Mouse (Mus musculus) neural tube, embryonic 12.5 days (tissue): ENCODE measurements around the gene Pde6h. TPM values are rescaled to one million over a fixed set of nuclear protein-coding genes. Genes with fewer than 3 reads are reported as not detected.

Experiments used
- ATAC-seq: fragments of 200-750 bp; cut with Nextera tagmentation; 2 replicates; pipeline ENCODE4 v1.8.0; 2017; ENCODE audit warnings: low read depth, mild to moderate bottlenecking, moderate TSS enrichment, moderate library complexity; ENCODE audit not compliant: low FRiP score
- H3K27ac ChIP-seq: fragments of 300-500 bp; sonication (generic); 2 replicates; pipeline ENCODE4 v1.5.1; 2016
- H3K27me3 ChIP-seq: fragments of 300-500 bp; sonication (generic); replicated peaks from 2 replicates; pipeline ENCODE4 v1.6.1; 2016; ENCODE audit warnings: mild to moderate bottlenecking
- H3K36me3 ChIP-seq: fragments of 300-500 bp; sonication (generic); 2 replicates; pipeline ENCODE4 v1.6.1; 2016; ENCODE audit warnings: mild to moderate bottlenecking
- H3K4me1 ChIP-seq: fragments of 300-500 bp; sonication (generic); 2 replicates; pipeline ENCODE4 v1.6.1; 2016
- H3K4me2 ChIP-seq: fragments of 300-500 bp; sonication (generic); replicated peaks from 2 replicates; pipeline ENCODE4 v1.6.1; 2016; ENCODE audit warnings: mild to moderate bottlenecking
- H3K4me3 ChIP-seq: fragments of 300-500 bp; sonication (generic); 2 replicates; pipeline ENCODE4 v1.5.1; 2016
- H3K9ac ChIP-seq: fragments of 300-500 bp; sonication (generic); 2 replicates; pipeline ENCODE4 v1.6.1; 2016; ENCODE audit warnings: mild to moderate bottlenecking
- H3K9me3 ChIP-seq: fragments of 300-500 bp; sonication (generic); 2 replicates; pipeline ENCODE4 v1.6.1; 2016; ENCODE audit warnings: mild to moderate bottlenecking
- WGBS: fragments of 180-500 bp; shearing (Covaris S2); methylation state at CpG from one replicate; pipeline ENCODE4 v1.1.7; 2016; 5-methylcytosine and 5-hydroxymethylcytosine counted together
- polyA plus RNA-seq: library from polyadenylated mRNA; unstranded; fragments of >200 nt; fragmentation: Nextera tagmentation; extraction: Ambion mirVana; gene quantifications from 2 replicates; pipeline ENCODE4 v1.2.1, GENCODE M21; 2016

The Pde6h gene
- polyA plus RNA-seq, 1 experiment from 2014 or later, result not detected

DNA sequence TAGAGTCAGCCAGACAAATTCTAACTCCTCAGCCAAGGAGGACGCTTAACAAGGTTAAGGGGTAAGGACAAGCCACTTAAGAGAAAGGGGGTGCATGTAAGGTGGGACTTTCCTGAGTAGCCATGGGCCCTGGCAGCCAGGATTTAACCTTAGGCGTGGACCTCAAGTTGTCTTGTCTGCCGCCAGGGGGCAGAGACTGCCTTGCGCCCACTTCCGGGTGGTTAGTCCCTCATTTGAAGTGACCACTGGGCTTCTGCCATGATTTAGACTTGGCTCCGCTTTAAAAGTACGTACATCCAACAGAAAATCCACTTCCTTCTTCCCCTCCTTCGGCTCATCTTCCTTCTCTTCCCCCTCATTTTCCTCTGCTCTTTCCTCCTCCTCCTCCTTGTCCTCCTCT, 71.9 kb downstream of the Pde6h start:
- Histone ChIP-seq H3K4me1 (no peaks in the 10 kb centered on the region), H3K9me3 (no peaks in the 10 kb centered on the region), H3K9ac (no peak overlapping the region), H3K36me3 (no peaks in the 10 kb centered on the region), H3K27me3 (no peaks in the 10 kb centered on the region), H3K4me2 (no peak overlapping the region), H3K4me3 (no peak overlapping the region), H3K27ac (no peak overlapping the region)
- 75% methylated on average over 8 of the region's 8 CpGs for WGBS
- no peak for ATAC-seq

DNA sequence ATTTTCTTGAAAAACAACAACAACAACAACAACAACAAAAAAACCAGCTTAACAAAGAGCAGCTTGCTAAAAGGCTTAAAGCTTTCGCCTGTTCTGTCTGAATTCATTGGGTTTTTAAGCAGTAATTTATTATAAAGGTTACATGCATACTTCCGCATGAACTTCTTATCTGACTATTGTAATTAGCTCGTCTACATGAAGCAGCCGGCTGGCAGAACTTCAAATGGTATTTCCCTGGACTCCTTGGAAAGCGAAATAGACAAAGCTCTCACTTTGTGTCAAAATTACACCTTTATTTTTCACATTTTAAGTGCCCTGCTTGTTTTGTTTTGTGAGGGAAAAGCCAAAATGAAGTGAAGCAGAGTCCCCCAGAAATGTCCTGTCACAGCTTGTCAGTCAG, 72.7 kb downstream of the Pde6h start:
- no peaks in the 10 kb centered on the region for H3K9me3 ChIP-seq
- no peak overlapping the region for H3K9ac ChIP-seq
- H3K36me3 ChIP-seq, result no peaks in the 10 kb centered on the region
- WGBS, result 90% methylated on average over 5 of the region's 5 CpGs
- no peaks in the 10 kb centered on the region for H3K27me3 ChIP-seq
- no peak for ATAC-seq
- no peak overlapping the region for H3K4me3 ChIP-seq
- H3K4me1 ChIP-seq, result no peaks in the 10 kb centered on the region
- no peak overlapping the region for H3K4me2 ChIP-seq
- H3K27ac ChIP-seq, result no peak overlapping the region

DNA sequence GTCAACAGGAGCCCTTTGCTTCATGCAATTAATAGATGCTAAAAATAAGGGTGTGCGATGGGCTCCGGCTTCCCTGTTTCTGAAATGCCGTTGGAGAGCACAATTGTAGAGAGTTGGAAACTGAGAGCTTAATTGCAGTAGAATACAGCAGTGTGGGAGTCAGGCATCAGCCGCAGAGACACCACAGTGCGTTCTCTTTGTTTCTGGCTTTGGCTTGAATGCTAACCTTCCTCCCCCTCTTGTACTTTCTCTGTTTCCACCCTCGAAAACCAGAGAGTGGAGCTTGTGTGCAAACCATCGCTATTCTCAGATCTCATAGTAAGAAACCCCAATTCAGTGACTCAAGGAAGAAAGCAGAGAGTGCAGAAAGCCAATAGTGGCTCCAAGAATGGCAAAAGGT, 74.5 kb downstream of the Pde6h start:
- H3K9me3 ChIP-seq, result no peaks in the 10 kb centered on the region
- H3K36me3 ChIP-seq, result no peaks in the 10 kb centered on the region
- ATAC-seq, result no peak
- 85% methylated on average over 7 of the region's 7 CpGs for WGBS
- H3K27ac ChIP-seq, result no peak overlapping the region
- H3K27me3 ChIP-seq, result no peaks in the 10 kb centered on the region
- no peak overlapping the region for H3K9ac ChIP-seq
- no peak overlapping the region for H3K4me2 ChIP-seq
- H3K4me3 ChIP-seq, result no peak overlapping the region
- no peaks in the 10 kb centered on the region for H3K4me1 ChIP-seq

DNA sequence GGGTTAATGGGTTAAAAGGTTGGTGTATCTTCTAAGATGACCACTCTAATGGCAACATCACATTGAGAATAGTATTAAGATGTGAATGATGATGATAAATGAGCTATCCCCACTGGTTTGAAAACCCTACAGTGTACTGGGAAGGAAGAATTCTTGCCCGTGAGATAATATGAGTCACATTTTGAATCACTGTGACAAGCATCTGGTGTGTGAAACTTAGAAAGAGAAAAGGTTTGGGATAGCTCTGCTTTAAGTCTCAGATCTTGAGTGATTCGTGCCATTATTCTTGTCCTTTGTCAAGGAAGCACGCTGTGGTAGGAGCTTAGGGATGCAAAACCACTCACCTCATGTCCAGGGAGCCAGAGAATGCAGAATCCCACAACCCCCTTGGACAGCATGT, 75.4 kb downstream of the Pde6h start:
- Histone ChIP-seq H3K9me3 (no peaks in the 10 kb centered on the region), H3K4me3 (no peak overlapping the region), H3K27me3 (no peaks in the 10 kb centered on the region), H3K4me1 (no peaks in the 10 kb centered on the region), H3K36me3 (no peaks in the 10 kb centered on the region), H3K27ac (no peak overlapping the region), H3K9ac (no peak overlapping the region), H3K4me2 (no peak overlapping the region)
- whole genome bisulfite sequencing, result 85% methylated on average over 3 of the region's 3 CpGs
- no peak for ATAC-seq

DNA sequence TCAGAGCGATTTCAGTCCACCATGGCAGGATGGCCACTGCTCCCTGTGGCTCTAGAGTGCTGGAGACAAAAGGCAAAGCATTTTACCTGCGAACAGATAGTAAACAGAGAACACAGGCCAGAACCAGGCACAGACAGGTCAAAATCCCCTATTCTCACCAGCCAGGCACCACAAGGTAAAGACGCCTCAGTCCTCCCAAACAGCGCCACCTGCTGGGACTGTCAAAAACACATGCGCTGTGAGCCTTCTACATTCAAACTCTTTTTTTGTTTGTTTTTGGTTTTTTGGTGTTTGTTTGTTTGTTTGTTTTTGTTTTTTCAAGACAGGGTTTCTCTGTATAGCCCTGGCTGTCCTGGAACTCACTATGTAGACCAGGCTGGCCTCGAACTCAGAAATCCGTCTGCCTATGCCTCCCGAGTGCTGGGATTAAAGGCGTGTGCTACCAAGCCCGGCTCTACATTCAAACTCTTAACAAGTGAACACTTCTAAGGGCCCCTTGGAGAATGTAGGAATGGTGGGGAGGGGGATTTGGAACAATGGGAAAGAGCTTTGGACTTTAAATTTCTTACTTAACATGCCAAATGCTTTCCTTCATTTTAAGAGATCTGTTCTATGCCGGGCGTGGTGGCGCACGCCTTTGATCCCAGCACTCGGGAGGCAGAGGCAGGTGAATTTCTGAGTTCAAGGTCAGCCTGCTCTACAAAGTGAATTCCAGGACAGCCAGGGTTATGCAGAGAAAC, 76.2 kb downstream of the Pde6h start:
- no peaks in the 10 kb centered on the region for H3K4me1 ChIP-seq
- ATAC-seq, result no peak
- H3K36me3 ChIP-seq, result no peaks in the 10 kb centered on the region
- H3K9ac ChIP-seq, result no peak overlapping the region
- no peaks in the 10 kb centered on the region for H3K9me3 ChIP-seq
- 89% methylated on average over 15 of the region's 15 CpGs for WGBS
- H3K27ac ChIP-seq, result no peak overlapping the region
- H3K4me2 ChIP-seq, result no peak overlapping the region
- no peak overlapping the region for H3K4me3 ChIP-seq
- H3K27me3 ChIP-seq, result no peaks in the 10 kb centered on the region

DNA sequence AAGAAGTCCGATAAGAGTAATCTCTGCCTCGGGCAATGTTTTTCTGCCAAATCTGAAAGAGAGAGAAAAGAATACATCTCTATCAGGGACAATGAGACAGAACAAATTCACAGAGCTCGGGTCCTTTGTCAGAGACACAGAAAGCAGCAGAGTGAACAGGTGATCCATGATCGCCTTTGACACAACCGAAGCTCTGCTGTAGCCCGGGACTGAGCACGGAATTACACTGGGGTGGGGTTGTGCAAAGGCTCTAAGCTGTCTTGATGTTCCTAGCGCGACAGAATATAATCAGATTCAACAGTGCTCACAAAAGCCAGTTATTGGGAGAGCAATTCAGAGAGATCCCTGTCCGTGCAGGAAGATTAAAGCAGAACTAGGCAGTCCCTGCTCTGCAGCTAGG, 77.1 kb downstream of the Pde6h start:
- H3K9me3 ChIP-seq, result no peaks in the 10 kb centered on the region
- H3K36me3 ChIP-seq, result no peaks in the 10 kb centered on the region
- no peaks in the 10 kb centered on the region for H3K4me1 ChIP-seq
- no peak overlapping the region for H3K9ac ChIP-seq
- H3K27ac ChIP-seq, result no peak overlapping the region
- no peak overlapping the region for H3K4me3 ChIP-seq
- ATAC-seq, result no peak
- H3K27me3 ChIP-seq, result no peaks in the 10 kb centered on the region
- WGBS, result 86% methylated on average over 10 of the region's 10 CpGs
- no peak overlapping the region for H3K4me2 ChIP-seq

DNA sequence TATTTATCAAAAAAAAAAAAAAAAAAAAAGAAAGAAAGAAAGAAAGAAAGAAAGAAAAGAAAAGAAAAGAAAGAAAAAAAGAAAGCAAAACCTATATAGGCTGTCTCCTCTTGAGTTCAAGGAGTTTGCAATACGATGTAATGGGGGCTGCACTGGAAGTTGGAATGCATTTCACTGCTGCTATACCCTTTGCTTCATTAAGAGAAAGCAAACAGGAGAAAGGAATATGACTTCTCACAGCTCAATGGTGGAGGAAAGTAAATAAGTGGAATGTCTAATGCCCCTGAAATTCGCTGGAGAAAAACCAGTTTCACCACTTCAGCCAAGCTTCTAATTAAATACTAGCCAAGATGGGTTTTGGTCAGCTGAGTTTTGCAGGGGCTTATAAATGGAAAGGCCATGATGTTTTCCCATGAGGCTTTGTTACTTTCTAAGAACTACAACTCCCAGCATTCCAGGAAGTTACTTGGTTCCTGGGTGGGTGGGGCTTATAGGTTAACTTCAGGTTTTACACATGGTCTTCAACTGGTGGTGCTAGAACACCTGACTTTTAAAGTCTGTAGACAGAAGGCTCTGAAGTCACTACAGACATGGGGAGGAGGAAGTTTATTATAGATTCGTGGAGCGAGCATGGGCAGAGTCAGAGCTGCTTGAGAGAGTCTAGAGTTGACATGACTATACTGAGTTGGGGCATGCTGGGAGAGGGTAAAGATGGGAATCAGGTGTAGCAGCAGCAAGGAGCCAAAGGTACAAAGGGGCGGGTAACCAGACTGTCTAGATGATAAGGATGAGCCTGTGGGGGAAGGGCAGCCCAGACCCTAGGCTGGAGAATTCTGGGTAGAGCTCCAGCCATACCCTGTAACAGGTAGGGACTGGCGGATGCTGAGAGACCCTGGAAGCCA, 77.9 kb downstream of the Pde6h start:
- no peak overlapping the region for H3K27ac ChIP-seq
- H3K4me2 ChIP-seq, result no peak overlapping the region
- H3K4me3 ChIP-seq, result no peak overlapping the region
- WGBS, result 81% methylated on average over 6 of the region's 6 CpGs
- H3K27me3 ChIP-seq, result no peaks in the 10 kb centered on the region
- no peak for ATAC-seq
- H3K9me3 ChIP-seq, result no peaks in the 10 kb centered on the region
- no peak overlapping the region for H3K9ac ChIP-seq
- H3K4me1 ChIP-seq, result no peaks in the 10 kb centered on the region
- no peaks in the 10 kb centered on the region for H3K36me3 ChIP-seq

DNA sequence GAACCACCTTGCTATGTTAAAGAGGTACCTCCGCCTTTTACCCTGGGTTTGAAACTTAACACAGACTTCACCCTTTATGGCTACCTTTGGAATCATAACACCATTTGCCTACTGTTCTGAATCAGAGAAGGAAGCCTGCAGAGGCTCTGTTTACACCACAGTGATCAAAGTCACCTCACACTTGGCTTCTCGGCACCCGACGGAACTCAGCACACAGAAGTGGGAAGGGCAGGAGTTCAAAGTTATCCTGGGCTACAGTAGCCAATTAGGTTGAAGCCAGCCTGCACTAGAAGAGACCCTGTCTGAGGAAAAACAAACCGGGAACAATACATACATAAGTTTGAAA, 78.5 kb downstream of the Pde6h start:
- WGBS, result 90% methylated on average over 5 of the region's 5 CpGs
- no peaks in the 10 kb centered on the region for H3K4me1 ChIP-seq
- H3K27ac ChIP-seq, result no peak overlapping the region

DNA sequence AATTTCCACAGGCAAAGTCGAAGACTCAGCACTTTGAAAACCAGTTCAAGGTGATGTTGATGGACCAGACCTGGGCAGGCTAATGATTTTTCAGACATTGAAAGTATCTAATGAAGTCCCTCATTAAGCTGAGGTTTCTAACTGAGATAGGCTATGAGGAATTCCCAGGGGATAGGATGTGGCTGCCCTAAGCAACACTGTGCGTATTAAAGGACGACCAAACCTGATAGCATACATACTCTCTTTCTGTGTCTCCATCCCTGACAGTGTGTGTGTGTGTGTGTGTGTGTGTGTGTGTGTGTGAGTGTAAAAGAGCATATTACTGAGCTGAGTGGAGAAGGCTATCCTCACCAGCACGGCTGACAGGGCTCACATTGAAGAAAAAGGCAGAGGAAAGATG, 80.7 kb downstream of the Pde6h start:
- Histone ChIP-seq H3K4me1 (no peaks in the 10 kb centered on the region), H3K36me3 (no peaks in the 10 kb centered on the region), H3K27ac (no peak overlapping the region), H3K27me3 (no peaks in the 10 kb centered on the region), H3K4me3 (no peak overlapping the region), H3K4me2 (no peak overlapping the region), H3K9ac (no peak overlapping the region), H3K9me3 (no peaks in the 10 kb centered on the region)
- no peak for ATAC-seq
- 88% methylated on average over 4 of the region's 4 CpGs for WGBS

More for the DNA sequence above, 78.5 kb downstream of the Pde6h start:
- Histone ChIP-seq H3K36me3 (no peaks in the 10 kb centered on the region), H3K9ac (no peak overlapping the region), H3K27me3 (no peaks in the 10 kb centered on the region), H3K4me3 (no peak overlapping the region), H3K9me3 (no peaks in the 10 kb centered on the region), H3K4me2 (no peak overlapping the region)
- ATAC-seq, result no peak

DNA sequence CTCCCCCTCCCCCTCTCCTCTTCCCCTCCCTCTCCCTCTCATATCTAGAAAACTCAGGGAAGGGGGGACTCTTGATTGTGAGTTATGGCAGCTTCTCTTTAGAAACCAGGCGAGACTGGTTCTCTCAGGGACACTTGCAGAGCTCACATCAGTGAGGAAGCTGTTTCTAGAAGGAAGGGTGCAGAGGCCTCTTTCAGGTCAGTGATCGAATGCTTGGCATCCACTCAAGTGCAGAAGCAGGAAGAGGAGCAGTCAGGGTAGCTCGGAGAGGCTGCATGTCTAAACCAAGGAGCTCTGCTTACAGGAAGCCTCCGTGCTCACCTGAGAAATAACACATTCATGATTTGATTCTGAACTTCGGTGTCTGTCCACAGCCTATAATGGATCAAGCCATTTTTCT, 87.6 kb downstream of the Pde6h start:
- Histone ChIP-seq H3K4me2 (no peak overlapping the region), H3K27ac (no peak overlapping the region), H3K4me3 (no peak overlapping the region), H3K9me3 (no peaks in the 10 kb centered on the region), H3K27me3 (no peaks in the 10 kb centered on the region), H3K4me1 (no peaks in the 10 kb centered on the region), H3K36me3 (no peaks in the 10 kb centered on the region), H3K9ac (no peak overlapping the region)
- WGBS, result 87% methylated on average over 5 of the region's 5 CpGs
- no peak for ATAC-seq

DNA sequence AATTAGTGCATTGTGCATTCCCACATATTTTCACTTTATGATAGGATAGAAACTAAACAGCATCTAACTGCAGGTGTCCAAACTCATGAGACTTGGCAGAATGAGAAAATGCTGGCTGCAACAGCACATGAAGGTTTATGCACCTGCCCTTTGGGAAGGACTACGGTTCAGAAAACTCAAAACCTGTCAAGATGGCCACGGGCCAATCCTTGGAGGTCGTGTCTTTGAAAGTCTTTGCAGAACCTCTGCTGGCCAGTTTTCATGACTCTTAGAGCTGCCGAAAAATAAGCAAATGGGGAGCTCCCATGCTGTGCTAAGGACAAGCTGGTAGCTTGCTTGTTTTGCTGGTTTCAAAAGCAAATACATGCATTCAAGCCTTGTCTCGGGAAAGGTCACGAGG, 90.7 kb downstream of the Pde6h start:
- Histone ChIP-seq H3K4me1 (no peaks in the 10 kb centered on the region), H3K36me3 (no peaks in the 10 kb centered on the region), H3K9me3 (no peaks in the 10 kb centered on the region), H3K27me3 (no peaks in the 10 kb centered on the region), H3K4me3 (no peak overlapping the region), H3K9ac (no peak overlapping the region), H3K27ac (no peak overlapping the region), H3K4me2 (no peak overlapping the region)
- 73% methylated on average over 6 of the region's 6 CpGs for WGBS
- ATAC-seq, result no peak

DNA sequence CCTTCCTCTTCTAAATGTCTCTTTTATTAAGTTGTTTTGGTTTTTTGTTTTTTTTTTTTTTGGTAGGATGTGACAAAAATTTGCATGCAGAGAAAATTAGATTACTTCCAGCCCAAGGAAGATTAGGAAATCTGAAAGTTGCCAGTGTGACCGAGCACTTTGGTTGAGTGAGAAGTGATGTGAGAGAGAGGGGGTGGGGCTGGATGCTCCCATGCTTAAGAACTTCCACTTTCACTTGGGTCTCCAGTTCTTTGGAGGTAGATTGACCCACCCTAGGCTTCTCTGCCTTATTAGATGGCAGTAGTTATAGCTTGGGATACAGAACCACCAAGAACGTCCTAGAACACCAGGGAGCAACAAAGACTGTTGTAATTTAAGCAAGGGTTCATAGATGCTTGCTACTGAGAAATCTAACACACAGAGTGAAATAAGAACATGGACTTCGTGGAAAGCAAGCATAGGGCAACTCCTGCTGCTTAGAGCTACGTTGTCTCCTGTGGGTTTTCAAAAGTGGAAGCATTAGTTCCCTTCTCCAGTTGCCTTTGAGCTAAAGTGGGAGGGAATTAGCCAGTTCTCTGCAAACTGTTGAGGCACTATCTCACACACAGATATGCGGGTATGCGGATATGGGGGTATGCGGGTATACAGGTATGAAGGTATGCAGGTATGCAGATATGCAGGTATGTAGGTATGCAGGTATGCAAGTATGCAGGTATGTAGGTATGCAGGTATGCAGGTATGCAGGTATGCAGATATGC, 93.8 kb downstream of the Pde6h start:
- H3K36me3 ChIP-seq, result no peaks in the 10 kb centered on the region
- no peaks in the 10 kb centered on the region for H3K4me1 ChIP-seq
- WGBS, result 90% methylated on average over 7 of the region's 7 CpGs
- H3K4me3 ChIP-seq, result no peak overlapping the region
- H3K27me3 ChIP-seq, result no peaks in the 10 kb centered on the region
- H3K9ac ChIP-seq, result no peak overlapping the region
- no peak overlapping the region for H3K27ac ChIP-seq
- no peaks in the 10 kb centered on the region for H3K9me3 ChIP-seq
- H3K4me2 ChIP-seq, result no peak overlapping the region
- no peak for ATAC-seq
